29 mouse cellular contexts compared by ENCODE assay signal in genomic region chr3:60267416-60268174, GRCm38 (mm10).
A peak's percentile ranks its signal among the peaks of the same experiment; 100 is the strongest.
DNase-seq lines count a peak whose midpoint lies in the region; ATAC-seq lines count a peak whose summit lies in the region.
"Had no signal": no experiment of that assay in that cellular context is flagged by ENCODE, and none has a peak within 500 bp of the region (broad histone marks: within the 10 kb centered on the region; RNA-seq: fewer than 3 reads in every experiment).

No protein-coding gene starts in this region.

- H3K27me3 ChIP-seq in kidney, embryonic 14.5 days (ENCODE audit: control insufficient read depth, insufficient read depth, low read length): no peaks in the 10 kb centered on the region
- no peaks in the 10 kb centered on the region for H3K27me3 ChIP-seq in intestine, embryonic 16.5 days (replicated peaks; ENCODE audit: control insufficient read depth, insufficient read depth, low read length)
- no peaks in the 10 kb centered on the region for H3K27me3 ChIP-seq in stomach, embryonic 14.5 days (ENCODE audit: control insufficient read depth, insufficient read depth, low read length)
- H3K27me3 ChIP-seq: forebrain, embryonic 13.5 days; hindbrain, embryonic 12.5 days; limb, embryonic 12.5 days; liver, embryonic 12.5 days; neural tube, embryonic 12.5 days had no signal

- no peak overlapping the region for H3K4me2 ChIP-seq in kidney, embryonic 14.5 days (replicated peaks; ENCODE audit: low read depth, low read length)
- no peak overlapping the region for H3K4me2 ChIP-seq in intestine, embryonic 16.5 days (ENCODE audit: low read depth, low read length)
- no peak overlapping the region for H3K4me2 ChIP-seq in stomach, embryonic 14.5 days (replicated peaks; ENCODE audit: low read depth, low read length)
- H3K4me2 ChIP-seq: forebrain, embryonic 13.5 days; hindbrain, embryonic 12.5 days; limb, embryonic 12.5 days; liver, embryonic 12.5 days; midbrain, embryonic 11.5 days; neural tube, embryonic 12.5 days had no signal

- ATAC-seq in kidney, embryonic 14.5 days (ENCODE audit: low FRiP score, low TSS enrichment): no peak
- ATAC-seq in intestine, embryonic 16.5 days: peak; percentile 87
- peak; percentile 82 for ATAC-seq in stomach, embryonic 14.5 days (ENCODE audit: insufficient number of reproducible peaks, insufficient read depth, low FRiP score, low read depth)
- ATAC-seq: forebrain, embryonic 13.5 days; hindbrain, postnatal 0 days; liver, embryonic 12.5 days; liver, postnatal 0 days had no signal

- H3K36me3 ChIP-seq in kidney, embryonic 14.5 days (ENCODE audit: control insufficient read depth, insufficient read depth, low read length): no peaks in the 10 kb centered on the region
- no peaks in the 10 kb centered on the region for H3K36me3 ChIP-seq in intestine, embryonic 16.5 days (ENCODE audit: control insufficient read depth, insufficient read depth, low read length)
- no peaks in the 10 kb centered on the region for H3K36me3 ChIP-seq in stomach, embryonic 14.5 days (ENCODE audit: control insufficient read depth, insufficient read depth, low read length)
- H3K36me3 ChIP-seq: hindbrain, embryonic 12.5 days; limb, embryonic 12.5 days; liver, embryonic 12.5 days; neural tube, embryonic 12.5 days had no signal

- no peak overlapping the region for H3K4me3 ChIP-seq in kidney, embryonic 14.5 days (ENCODE audit: low read length)
- H3K4me3 ChIP-seq in intestine, embryonic 16.5 days (ENCODE audit: low read length): no peak overlapping the region
- no peak overlapping the region for H3K4me3 ChIP-seq in stomach, embryonic 14.5 days (ENCODE audit: low read depth, low read length)
- H3K4me3 ChIP-seq: forebrain, embryonic 13.5 days; hindbrain, embryonic 12.5 days; limb, embryonic 12.5 days; liver, embryonic 12.5 days; myocyte; neural tube, embryonic 12.5 days had no signal

- H3K9ac ChIP-seq in kidney, embryonic 14.5 days (ENCODE audit: low read depth, low read length): no peak overlapping the region
- no peak overlapping the region for H3K9ac ChIP-seq in intestine, embryonic 16.5 days (ENCODE audit: low read depth, low read length)
- H3K9ac ChIP-seq in stomach, embryonic 14.5 days (replicated peaks; ENCODE audit: low read depth, low read length): no peak overlapping the region
- H3K9ac ChIP-seq: forebrain, embryonic 13.5 days; hindbrain, embryonic 12.5 days; limb, embryonic 12.5 days; liver, embryonic 12.5 days; liver, postnatal 0 days; neural tube, embryonic 12.5 days had no signal

- H3K4me1 ChIP-seq in kidney, embryonic 14.5 days (ENCODE audit: control insufficient read depth, insufficient read depth, low read length): no peaks in the 10 kb centered on the region
- H3K4me1 ChIP-seq in intestine, embryonic 16.5 days (ENCODE audit: control insufficient read depth, insufficient read depth, low read length): no peaks in the 10 kb centered on the region
- H3K4me1 ChIP-seq in stomach, embryonic 14.5 days (ENCODE audit: control insufficient read depth, insufficient read depth, low read length): no peaks in the 10 kb centered on the region
- H3K4me1 ChIP-seq: forebrain, embryonic 13.5 days; hindbrain, embryonic 12.5 days; limb, embryonic 12.5 days; liver, embryonic 12.5 days; neural tube, embryonic 12.5 days had no signal

- H3K27ac ChIP-seq in kidney, embryonic 14.5 days (ENCODE audit: low read depth, low read length): no peak overlapping the region
- no peak overlapping the region for H3K27ac ChIP-seq in intestine, embryonic 16.5 days (ENCODE audit: low read length)
- no peak overlapping the region for H3K27ac ChIP-seq in stomach, embryonic 14.5 days (ENCODE audit: low read length)
- H3K27ac ChIP-seq: forebrain, embryonic 13.5 days; hindbrain, embryonic 12.5 days; hindbrain, postnatal 0 days; kidney, postnatal 0 days; limb, embryonic 12.5 days; liver, embryonic 12.5 days; neural tube, embryonic 12.5 days had no signal

- H3K9me3 ChIP-seq in kidney, embryonic 14.5 days (ENCODE audit: control insufficient read depth, low read length): no peaks in the 10 kb centered on the region
- H3K9me3 ChIP-seq in intestine, embryonic 16.5 days (ENCODE audit: control insufficient read depth, low read length): no peaks in the 10 kb centered on the region
- no peaks in the 10 kb centered on the region for H3K9me3 ChIP-seq in stomach, embryonic 14.5 days (ENCODE audit: control insufficient read depth, low read depth, low read length)
- H3K9me3 ChIP-seq: forebrain, embryonic 13.5 days; hindbrain, embryonic 12.5 days; limb, embryonic 12.5 days; liver, embryonic 12.5 days; neural tube, embryonic 12.5 days had no signal

- DNase-seq in kidney, adult 9 months: peak; percentile 45
- DNase-seq in ES-CJ7 (ENCODE audit: low read depth, low spot score): peak; percentile 4
- no peak for DNase-seq in adrenal gland, postnatal 4 days (ENCODE audit: low spot score in 2 of 2)
- no peak for DNase-seq in urinary bladder, postnatal 10 days (ENCODE audit: low spot score)
- DNase-seq in testis, postnatal 14 days (ENCODE audit: low spot score): no peak
- DNase-seq: adrenal gland, postnatal 10 days; cerebellum, adult 11 months; cerebellum, adult 9-10 months; cerebellum, postnatal 36 days; gastrocnemius, postnatal 14 days; heart, postnatal 36 days; kidney, adult 11 months; layer of hippocampus, adult 9-11 months; liver, postnatal 0 days; right cerebral cortex, adult 18-20 months; spleen, adult 18-20 months; thymus, postnatal 14 days had no signal

Comparison
In these comparisons a context has a peak if more than half of its experiments do, and no peak if none do; other contexts are left out.
1. DNase-seq: peak in kidney, adult 9 months (single experiment) and ES-CJ7 (single experiment); none in adrenal gland, postnatal 4 days (0 of 2), urinary bladder, postnatal 10 days (single experiment) and testis, postnatal 14 days (single experiment).